Mouse (Mus musculus): ENCODE data around the gene Pdzd2.

Pdzd2 gene

GRCm38 (mm10) chr15:12734221-12734620 lies 5.5 kb downstream of the Pdzd2 start:
- DNase-seq (ENCODE audit: low spot score in 2 of 2), result no peak

GRCm38 (mm10) chr15:12732613-12733012 lies 7.1 kb downstream of the Pdzd2 start:
- no peak for DNase-seq (ENCODE audit: low spot score in 2 of 2)

- no peak for DNase-seq (ENCODE audit: low spot score in 2 of 2)
Measured at GRCm38 (mm10) chr15:12728381-12728780, 11.3 kb downstream of the Pdzd2 start.

GRCm38 (mm10) chr15:12725256-12725655 lies 14.5 kb downstream of the Pdzd2 start:
- no peak for DNase-seq (ENCODE audit: low spot score in 2 of 2)

- DNase-seq (ENCODE audit: low spot score in 2 of 2), result no peak
Measured at GRCm38 (mm10) chr15:12721684-12722500, 17.8 kb downstream of the Pdzd2 start.

- DNase-seq (ENCODE audit: low spot score in 2 of 2), result no peak
Measured at GRCm38 (mm10) chr15:12718819-12719218, 20.9 kb downstream of the Pdzd2 start.

GRCm38 (mm10) chr15:12717410-12717809 lies 22.3 kb downstream of the Pdzd2 start:
- DNase-seq (ENCODE audit: low spot score in 2 of 2), result no peak

DNA sequence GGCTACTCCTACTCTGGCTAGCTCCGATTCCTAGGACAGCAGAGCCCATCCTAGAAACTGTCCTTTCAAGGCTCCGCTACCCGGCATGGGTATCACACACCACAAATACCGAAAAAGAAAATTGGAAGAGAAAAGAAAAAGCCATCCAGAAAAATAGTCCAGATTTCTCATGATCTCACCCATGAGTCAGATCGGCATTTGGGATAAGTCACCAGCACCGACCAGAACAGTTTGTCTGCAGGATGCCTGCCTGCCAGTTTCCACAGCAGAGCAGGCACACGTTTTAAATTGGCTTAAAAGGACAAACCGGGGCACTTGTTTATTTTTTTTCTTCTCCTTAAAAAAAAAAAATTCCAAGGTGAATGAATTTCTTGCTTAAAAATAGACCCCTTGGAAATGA lies 22.8 kb downstream of the Pdzd2 start:
- no peak for DNase-seq (ENCODE audit: low spot score in 2 of 2)

GRCm38 (mm10) chr15:12714322-12714721 lies 25.4 kb downstream of the Pdzd2 start:
- DNase-seq (ENCODE audit: low spot score in 2 of 2), result no peak

- DNase-seq (ENCODE audit: low spot score in 2 of 2), result no peak
Measured at GRCm38 (mm10) chr15:12713216-12713615, 26.5 kb downstream of the Pdzd2 start.

GRCm38 (mm10) chr15:12710036-12710435 lies 29.7 kb downstream of the Pdzd2 start:
- DNase-seq (ENCODE audit: low spot score in 2 of 2), result peak in 1 of 2 experiments; percentile 28

DNA sequence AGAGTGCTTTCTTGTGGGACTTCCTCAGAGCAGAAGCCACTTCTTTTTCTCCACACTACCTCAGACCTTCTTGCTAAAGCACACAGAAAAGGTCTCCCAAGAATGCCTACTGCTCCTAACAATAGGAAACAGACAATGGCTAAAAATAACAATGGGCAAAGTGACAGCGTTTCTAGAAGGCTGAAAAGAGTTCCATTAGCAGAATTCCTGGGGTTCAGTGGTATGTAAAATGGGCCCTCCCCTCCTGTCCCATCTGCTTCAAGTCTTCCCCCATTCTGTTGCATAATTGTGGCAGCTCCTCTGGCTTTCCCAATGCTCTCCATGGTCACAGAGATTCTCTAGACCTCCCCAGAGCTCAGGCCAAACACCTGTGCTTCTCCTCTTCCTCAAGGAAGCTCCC lies 31.4 kb downstream of the Pdzd2 start:
- no peak for DNase-seq (ENCODE audit: low spot score in 2 of 2)

- no peak for DNase-seq (ENCODE audit: low spot score in 2 of 2)
Measured at GRCm38 (mm10) chr15:12706902-12707301, 32.8 kb downstream of the Pdzd2 start.

DNA sequence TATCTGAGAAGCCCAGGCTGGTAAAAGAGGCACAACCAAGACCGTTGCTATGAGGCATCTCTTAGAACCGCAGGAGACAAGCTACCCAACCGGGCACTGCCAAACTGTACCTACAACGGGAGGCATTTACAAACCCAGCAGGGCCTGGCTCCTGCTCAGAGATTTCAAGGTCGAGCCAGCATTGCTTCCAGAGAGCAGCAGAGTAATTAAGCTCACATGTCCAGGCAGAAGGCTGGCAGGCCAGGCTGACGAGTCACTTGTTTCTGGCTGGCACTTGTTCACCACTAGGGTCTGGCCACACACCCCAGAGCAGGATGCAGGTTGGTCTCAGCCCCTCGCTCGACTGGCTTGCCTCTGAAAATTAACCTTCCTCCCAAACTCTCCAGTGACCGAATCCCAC lies 39.4 kb downstream of the Pdzd2 start:
- peak; percentile 35 to 55 for DNase-seq (ENCODE audit: low spot score in 2 of 2)

GRCm38 (mm10) chr15:12697741-12698140 lies 42.0 kb downstream of the Pdzd2 start:
- DNase-seq (ENCODE audit: low spot score in 2 of 2), result no peak

DNA sequence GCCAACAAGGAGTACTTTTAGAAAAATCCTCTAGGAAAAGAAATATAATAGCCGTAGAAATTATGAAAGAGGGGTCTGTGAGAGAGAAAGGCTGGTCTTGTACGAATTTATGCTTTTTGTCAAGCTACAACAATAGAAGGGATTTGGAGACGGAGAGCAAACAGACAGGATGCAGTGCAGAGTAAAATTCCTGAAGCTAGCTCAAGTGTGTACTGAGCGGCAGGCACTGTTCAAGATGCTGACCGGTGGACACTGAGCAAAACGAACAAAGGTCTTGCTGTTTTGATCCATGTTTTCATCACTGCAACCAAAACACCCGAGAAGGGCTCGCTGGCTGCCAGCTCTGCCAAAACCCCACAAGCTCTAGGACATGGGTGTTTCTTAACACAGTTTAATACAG lies 42.8 kb downstream of the Pdzd2 start:
- DNase-seq (ENCODE audit: low spot score in 2 of 2), result no peak

- no peak for DNase-seq (ENCODE audit: low spot score in 2 of 2)
Measured at GRCm38 (mm10) chr15:12689716-12690381, 49.9 kb downstream of the Pdzd2 start.

DNA sequence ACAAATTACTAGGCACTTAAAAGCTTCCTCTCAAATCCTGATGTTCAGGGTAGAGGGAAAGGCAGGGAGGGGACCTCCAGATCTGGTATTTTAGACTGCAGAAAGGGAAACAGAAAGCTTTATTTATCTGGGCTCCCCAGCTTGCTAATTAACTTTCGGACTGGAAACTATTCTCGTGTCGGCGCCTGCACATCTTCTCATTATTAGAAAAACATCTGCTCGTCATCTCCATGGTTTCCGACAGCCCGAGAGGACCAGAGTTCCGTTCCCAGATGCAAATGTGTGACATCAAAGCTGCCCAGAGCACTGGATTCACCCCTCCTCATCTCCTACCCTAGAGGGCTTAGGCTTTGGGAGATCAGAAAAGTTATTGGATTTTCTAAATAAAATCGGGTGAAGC lies 57.2 kb downstream of the Pdzd2 start:
- no peak for DNase-seq (ENCODE audit: low spot score in 2 of 2)

- DNase-seq (ENCODE audit: low spot score in 2 of 2), result no peak
Measured at GRCm38 (mm10) chr15:12681891-12682290, 57.8 kb downstream of the Pdzd2 start.

DNA sequence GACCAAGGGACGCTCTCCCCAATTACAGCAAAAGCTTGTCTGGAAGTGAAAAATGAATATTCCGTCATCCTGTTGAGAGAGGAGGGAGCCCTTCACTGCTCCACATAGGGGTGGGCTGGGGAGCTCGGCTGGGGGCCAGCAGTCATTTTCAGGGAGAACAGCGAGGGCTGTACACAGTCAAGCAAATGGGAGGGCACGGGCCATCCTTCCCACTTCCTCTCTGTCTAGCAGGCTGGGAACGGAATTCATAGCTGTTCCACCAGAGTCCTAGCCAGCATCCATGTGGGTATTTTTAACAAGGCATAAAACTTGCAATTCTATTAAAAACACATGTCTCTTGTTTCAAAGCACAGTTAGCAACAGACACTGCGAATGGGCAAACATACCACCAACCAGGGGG lies 59.0 kb downstream of the Pdzd2 start:
- DNase-seq (ENCODE audit: low spot score in 2 of 2), result no peak

GRCm38 (mm10) chr15:12679996-12680395 lies 59.7 kb downstream of the Pdzd2 start:
- no peak for DNase-seq (ENCODE audit: low spot score in 2 of 2)

- DNase-seq (ENCODE audit: low spot score in 2 of 2), result no peak
Measured at GRCm38 (mm10) chr15:12678540-12679112, 61.1 kb downstream of the Pdzd2 start.

DNA sequence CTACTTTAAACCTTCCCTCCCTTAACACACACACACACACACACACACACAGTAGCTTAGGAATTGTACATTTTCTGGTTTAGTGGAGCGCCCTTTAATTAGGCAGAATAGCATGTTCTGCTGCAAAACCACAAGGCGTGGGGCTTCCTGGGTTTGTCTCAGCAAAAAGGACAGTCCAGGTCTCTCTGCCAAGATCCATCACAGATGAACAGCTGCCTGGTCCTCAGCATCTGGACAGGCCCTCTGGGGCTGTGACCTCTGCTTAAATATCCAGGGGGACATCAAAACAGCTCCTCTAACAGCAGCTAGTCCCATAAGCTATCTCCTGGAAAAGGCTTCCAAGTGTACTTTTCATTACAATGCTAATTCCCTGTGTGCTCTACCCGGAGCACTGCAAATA lies 64.4 kb downstream of the Pdzd2 start:
- no peak for DNase-seq (ENCODE audit: low spot score in 2 of 2)
